Mouse (Mus musculus) midbrain, embryonic 12.5 days (tissue): ENCODE results near the gene Mettl1. TPM values are rescaled to one million over a fixed set of nuclear protein-coding genes. Genes with fewer than 3 reads are reported as not detected.
"Not testable (repeated sequence)": the region's sequence is repeated elsewhere in the genome, so short reads cannot be mapped to it uniquely, and the experiment has no call there.

Experiments used
- ATAC-seq: fragments of 200-750 bp; cut with Nextera tagmentation; 2 replicates; pipeline ENCODE4 v1.8.0; 2017; ENCODE audit warnings: low read depth, moderate TSS enrichment, moderate library complexity; ENCODE audit not compliant: low FRiP score
- H3K27ac ChIP-seq: fragments of 300-500 bp; sonication (generic); replicated peaks from 2 replicates; pipeline ENCODE4 v1.5.1; 2016; ENCODE audit warnings: mild to moderate bottlenecking
- H3K27me3 ChIP-seq: fragments of 300-500 bp; sonication (generic); 2 replicates; pipeline ENCODE4 v1.6.1; 2016; ENCODE audit warnings: mild to moderate bottlenecking
- H3K36me3 ChIP-seq: fragments of 300-500 bp; sonication (generic); 2 replicates; pipeline ENCODE4 v1.6.1; 2016
- H3K4me1 ChIP-seq: fragments of 300-500 bp; sonication (generic); 2 replicates; pipeline ENCODE4 v1.6.1; 2016
- H3K4me2 ChIP-seq: fragments of 300-500 bp; sonication (generic); replicated peaks from 2 replicates; pipeline ENCODE4 v1.6.1; 2016; ENCODE audit warnings: mild to moderate bottlenecking, moderate library complexity
- H3K4me3 ChIP-seq: fragments of 300-500 bp; sonication (generic); 2 replicates; pipeline ENCODE4 v1.5.1; 2016; ENCODE audit warnings: mild to moderate bottlenecking
- H3K9ac ChIP-seq: fragments of 300-500 bp; sonication (generic); replicated peaks from 2 replicates; pipeline ENCODE4 v1.6.1; 2016; ENCODE audit warnings: mild to moderate bottlenecking, moderate library complexity
- H3K9me3 ChIP-seq: fragments of 300-500 bp; sonication (generic); 2 replicates; pipeline ENCODE4 v1.6.1; 2016; ENCODE audit warnings: mild to moderate bottlenecking
- WGBS: fragments of 180-500 bp; shearing (Covaris S2); methylation state at CpG from one replicate; pipeline ENCODE4 v1.1.7; 2016; 5-methylcytosine and 5-hydroxymethylcytosine counted together
- polyA plus RNA-seq: library from polyadenylated mRNA; unstranded; fragments of >200 nt; fragmentation: Nextera tagmentation; extraction: Ambion mirVana; gene quantifications from 2 replicates; pipeline ENCODE4 v1.2.1, GENCODE M21; 2016

The Mettl1 gene
- polyA plus RNA-seq, 1 experiment from 2014 or later, result 33.1 TPM

DNA sequence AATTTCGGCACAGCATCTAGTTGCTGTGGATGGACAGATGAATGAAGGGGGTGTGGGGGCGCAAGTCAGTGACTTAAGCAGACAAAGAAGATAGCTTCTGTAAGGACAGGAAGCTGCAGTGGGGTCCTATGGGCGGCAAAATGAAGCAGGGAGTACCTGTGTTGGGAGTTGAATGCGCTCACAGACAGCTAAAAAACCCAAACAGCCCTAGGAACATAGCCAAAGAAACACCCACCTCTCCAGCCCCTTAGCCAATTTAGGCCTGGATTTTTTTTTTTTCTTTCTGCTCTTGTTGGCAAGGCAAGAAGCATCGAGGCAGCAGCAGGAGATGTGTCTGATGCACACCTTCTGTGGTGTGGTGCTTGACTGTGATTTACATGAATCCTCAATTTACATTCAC is 19.9 kb downstream of the Mettl1 start:
- Histone ChIP-seq H3K9me3 (no peaks in the 10 kb centered on the region), H3K4me2 (peak overlapping the region; percentile 96), H3K27me3 (peaks cover 5% of the 10 kb centered on the region; the same call in 1 of the 2 replicates), H3K27ac (peak overlapping the region; percentile 96), H3K4me3 (peak overlapping the region; percentile 97), H3K9ac (peak overlapping the region; percentile 99), H3K4me1 (peaks cover 46% of the 10 kb centered on the region), H3K36me3 (peaks cover 31% of the 10 kb centered on the region)
- ATAC-seq, result no peak
- 26% methylated on average over 5 of the region's 5 CpGs for WGBS

DNA sequence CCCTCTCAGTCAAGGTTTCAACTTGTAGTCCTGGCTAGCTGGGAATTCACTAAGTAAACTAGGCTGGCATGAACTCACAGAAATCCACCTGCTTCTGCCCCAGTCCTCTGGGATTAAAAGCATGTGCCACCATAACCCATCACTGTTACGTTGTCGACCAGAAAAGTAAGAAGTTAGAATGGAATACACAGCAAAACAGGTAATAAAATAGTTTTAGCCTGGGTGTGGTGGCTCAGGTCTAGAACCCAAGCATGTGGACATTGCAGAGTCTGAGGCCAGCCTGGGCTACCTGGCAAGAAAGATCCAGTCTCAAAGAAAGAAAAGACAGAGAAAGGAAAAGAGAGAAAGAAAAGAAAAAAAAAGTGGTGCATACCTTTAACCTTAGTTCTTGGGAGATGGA is 20.3 kb downstream of the Mettl1 start:
- Histone ChIP-seq H3K27me3 (peaks cover 5% of the 10 kb centered on the region; the same call in 1 of the 2 replicates), H3K27ac (peak overlapping the region; percentile 96), H3K4me3 (no peak overlapping the region), H3K4me2 (peak overlapping the region; percentile 96; the same call in 1 of the 2 replicates), H3K36me3 (peaks cover 31% of the 10 kb centered on the region), H3K9me3 (no peaks in the 10 kb centered on the region), H3K4me1 (peaks cover 48% of the 10 kb centered on the region), H3K9ac (no peak overlapping the region)
- ATAC-seq, result no peak
- 74% methylated on average over 2 of the region's 2 CpGs for WGBS

DNA sequence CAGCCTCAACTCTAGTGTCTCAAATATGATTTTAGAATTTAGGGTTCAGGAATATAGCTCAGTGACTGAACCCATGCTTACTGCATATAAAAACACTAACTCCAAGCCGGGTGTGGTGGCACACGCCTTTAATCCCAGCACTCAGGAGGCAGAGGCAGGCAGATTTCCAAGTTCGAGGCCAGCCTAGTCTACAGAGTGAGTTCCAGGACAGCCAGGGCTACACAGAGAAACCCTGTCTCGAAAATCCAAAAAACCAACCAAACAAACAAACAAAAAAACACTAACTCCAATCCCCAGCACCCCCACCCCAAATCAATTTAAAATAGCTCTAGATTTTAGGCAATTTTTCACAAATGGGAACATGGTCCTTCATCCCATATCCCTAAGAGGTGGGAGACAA is 20.9 kb downstream of the Mettl1 start:
- not testable (repeated sequence) for H3K4me2 ChIP-seq, H3K27me3 ChIP-seq, H3K4me3 ChIP-seq, ATAC-seq, H3K9ac ChIP-seq, H3K9me3 ChIP-seq, H3K27ac ChIP-seq
- peaks cover 31% of the 10 kb centered on the region for H3K36me3 ChIP-seq
- peaks cover 50% of the 10 kb centered on the region for H3K4me1 ChIP-seq
- 88% methylated on average over 4 of the region's 4 CpGs for WGBS

DNA sequence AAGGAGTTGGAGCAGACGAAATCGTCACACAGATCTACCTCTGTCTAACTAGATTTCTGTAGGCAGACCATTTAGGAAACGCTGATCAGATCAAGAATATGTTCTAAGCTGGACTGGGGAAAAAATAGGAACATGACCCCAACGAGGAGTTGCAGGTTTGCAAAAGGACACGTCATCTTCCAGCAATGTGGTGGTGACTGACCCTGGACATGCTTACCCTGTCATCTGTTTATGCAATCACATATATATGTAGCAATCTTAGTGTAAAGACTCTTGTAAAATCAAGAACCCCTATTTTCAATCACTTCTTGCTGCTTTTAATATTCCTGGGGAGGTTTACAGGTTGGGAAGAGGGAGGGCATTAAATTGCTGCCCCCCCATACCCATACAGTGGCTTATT is 21.3 kb downstream of the Mettl1 start:
- Histone ChIP-seq H3K4me1 (peaks cover 50% of the 10 kb centered on the region), H3K9me3 (no peaks in the 10 kb centered on the region), H3K27ac (peak overlapping the region; percentile 67), H3K36me3 (peaks cover 31% of the 10 kb centered on the region), H3K4me2 (no peak overlapping the region), H3K27me3 (peaks cover 5% of the 10 kb centered on the region; the same call in 1 of the 2 replicates), H3K9ac (no peak overlapping the region), H3K4me3 (no peak overlapping the region)
- ATAC-seq, result no peak
- 80% methylated on average over 5 of the region's 5 CpGs for WGBS

DNA sequence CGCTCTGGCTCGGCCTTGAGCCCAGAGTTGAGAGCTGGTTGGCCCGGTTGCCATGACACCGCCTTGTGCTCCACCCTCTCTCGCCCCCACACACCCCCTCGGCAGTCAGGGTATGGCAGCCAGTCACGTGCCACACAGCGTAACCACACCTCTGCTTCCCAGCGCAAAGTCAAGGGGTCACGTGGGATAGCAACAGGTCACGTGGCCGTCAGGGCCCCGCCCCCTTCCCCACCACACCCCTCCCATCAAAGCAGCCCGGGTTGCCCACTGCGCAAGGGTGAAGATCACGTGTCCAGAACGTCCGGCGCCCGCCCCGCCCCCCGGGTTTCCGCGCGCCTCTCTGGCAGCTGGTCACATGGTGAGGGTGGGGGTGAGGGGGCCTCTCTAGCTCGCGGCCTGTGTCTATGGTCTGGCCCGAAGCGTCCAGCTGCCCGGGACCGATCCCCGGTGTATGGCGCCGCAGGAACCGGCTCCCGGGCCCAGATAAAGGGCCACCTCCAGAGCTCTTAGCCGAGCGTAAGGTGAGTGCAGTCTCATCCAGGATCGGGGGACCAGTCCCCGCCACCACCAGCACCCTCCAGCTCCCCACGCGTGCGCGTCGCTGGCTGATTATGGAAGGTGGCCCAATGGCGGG is 22.1 kb downstream of the Mettl1 start, which contains the start of gene Cdk4:
Gene Cdk4, plus strand, starts transcription at position 296 of the 634 bp plus-strand sequence.
- H3K27ac ChIP-seq, result peak within 1 kb of the TSS; percentile 88
- H3K9me3 ChIP-seq, result no peaks in the 10 kb centered on the region
- peaks cover 5% of the 10 kb centered on the region; the same call in 1 of the 2 replicates for H3K27me3 ChIP-seq
- H3K36me3 ChIP-seq, result peaks cover 38% of the 10 kb centered on the region
- ATAC-seq, result peak; percentile 90
- peak within 1 kb of the TSS; percentile 75 for H3K4me2 ChIP-seq
- H3K9ac ChIP-seq, result peak within 1 kb of the TSS; percentile 98
- H3K4me1 ChIP-seq, result peaks cover 51% of the 10 kb centered on the region
- peak within 1 kb of the TSS; percentile 92 for H3K4me3 ChIP-seq
- under 1% methylated on average over 46 of the region's 46 CpGs for WGBS

DNA sequence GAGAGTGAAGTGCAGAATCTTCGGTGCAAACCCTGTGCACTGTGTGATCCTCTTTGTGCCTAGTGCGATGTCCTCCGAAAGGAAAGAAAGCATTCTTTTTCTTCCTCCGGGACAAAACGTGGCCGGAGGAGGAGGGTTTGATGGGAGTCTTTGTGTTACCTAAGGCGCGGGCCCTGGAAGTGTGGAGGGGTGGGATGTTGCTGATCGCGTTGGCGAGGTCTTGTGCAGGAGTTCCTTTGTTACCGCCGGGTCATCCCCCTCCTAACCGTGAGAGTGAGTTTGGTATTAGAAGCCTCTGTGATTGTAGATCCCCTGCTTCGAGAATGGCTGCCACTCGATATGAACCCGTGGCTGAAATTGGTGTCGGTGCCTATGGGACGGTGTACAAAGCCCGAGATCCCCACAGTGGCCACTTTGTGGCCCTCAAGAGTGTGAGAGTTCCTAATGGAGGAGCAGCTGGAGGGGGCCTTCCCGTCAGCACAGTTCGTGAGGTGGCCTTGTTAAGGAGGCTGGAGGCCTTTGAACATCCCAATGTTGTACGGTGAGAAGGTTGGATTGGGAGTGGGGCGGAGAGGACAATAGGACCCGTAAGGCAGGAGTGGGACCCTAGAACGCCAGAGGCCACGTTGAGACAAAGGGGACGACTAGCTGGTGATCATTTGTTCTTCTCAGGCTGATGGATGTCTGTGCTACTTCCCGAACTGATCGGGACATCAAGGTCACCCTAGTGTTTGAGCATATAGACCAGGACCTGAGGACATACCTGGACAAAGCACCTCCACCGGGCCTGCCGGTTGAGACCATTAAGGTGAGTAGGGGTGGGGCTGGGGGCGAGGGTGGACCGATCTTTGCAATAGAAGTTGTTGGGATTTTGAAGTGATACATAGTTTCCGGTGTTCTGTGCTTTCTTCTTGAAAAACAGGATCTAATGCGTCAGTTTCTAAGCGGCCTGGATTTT is 23.0 kb downstream of the Mettl1 start:
- Histone ChIP-seq H3K4me3 (peak overlapping the region; percentile 92), H3K9ac (peak overlapping the region; percentile 98), H3K36me3 (peaks cover 43% of the 10 kb centered on the region), H3K4me2 (peak overlapping the region; percentile 75), H3K27me3 (peaks cover 5% of the 10 kb centered on the region; the same call in 1 of the 2 replicates), H3K4me1 (peaks cover 51% of the 10 kb centered on the region), H3K9me3 (no peaks in the 10 kb centered on the region), H3K27ac (peak overlapping the region; percentile 88)
- WGBS, result 15% methylated on average over 37 of the region's 37 CpGs
- peak; percentile 4 for ATAC-seq

DNA sequence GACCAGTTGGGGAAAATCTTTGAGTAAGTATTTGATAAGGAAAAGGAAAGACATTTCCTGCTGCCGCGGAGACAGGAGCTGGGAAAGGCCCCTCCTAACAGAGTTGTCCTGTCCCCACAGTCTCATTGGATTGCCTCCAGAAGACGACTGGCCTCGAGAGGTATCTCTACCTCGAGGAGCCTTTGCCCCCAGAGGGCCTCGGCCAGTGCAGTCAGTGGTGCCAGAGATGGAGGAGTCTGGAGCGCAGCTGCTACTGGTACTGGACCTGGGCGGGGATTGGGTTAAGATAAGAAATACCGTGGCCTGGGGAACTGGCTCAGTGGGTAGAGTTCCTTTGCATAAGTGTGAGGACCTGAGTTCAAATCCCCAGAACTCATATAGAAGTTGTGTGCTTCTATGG is 24.8 kb downstream of the Mettl1 start:
- Histone ChIP-seq H3K36me3 (peaks cover 43% of the 10 kb centered on the region), H3K27ac (0 out of 2 replicates have a peak overlapping the region, but pooled peaks have one; percentile 20), H3K4me3 (0 out of 2 replicates have a peak overlapping the region, but pooled peaks have one; percentile 9), H3K9ac (no peak overlapping the region), H3K27me3 (peaks cover 5% of the 10 kb centered on the region; the same call in 1 of the 2 replicates), H3K4me1 (peaks cover 50% of the 10 kb centered on the region), H3K4me2 (no peak overlapping the region; the same call in 1 of the 2 replicates), H3K9me3 (no peaks in the 10 kb centered on the region)
- 90% methylated on average over 9 of the region's 9 CpGs for WGBS
- ATAC-seq, result no peak

DNA sequence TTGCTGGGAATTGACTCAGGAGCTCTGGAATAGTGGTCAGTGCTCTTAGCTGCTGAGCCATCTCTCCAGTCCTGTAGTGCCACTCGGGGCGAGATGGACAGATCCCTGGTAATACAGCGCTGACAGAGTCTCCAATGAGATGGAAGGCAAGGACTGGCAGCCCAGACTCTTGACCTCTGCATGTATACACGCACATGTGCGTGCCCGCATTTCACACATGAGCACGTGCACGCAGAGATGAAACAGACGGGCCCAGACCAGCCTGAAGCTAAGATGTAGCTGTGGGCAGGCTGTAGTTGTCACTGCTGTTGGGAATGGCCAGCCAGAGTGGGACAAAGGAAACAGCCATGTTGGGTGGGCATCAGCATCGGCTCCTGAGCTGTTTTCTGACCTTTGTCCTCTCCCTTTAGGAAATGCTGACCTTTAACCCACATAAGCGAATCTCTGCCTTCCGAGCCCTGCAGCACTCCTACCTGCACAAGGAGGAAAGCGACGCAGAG is 25.4 kb downstream of the Mettl1 start:
- Histone ChIP-seq H3K4me3 (no peak overlapping the region), H3K4me1 (peaks cover 49% of the 10 kb centered on the region), H3K27ac (0 out of 2 replicates have a peak overlapping the region, but pooled peaks have one; percentile 26)

DNA sequence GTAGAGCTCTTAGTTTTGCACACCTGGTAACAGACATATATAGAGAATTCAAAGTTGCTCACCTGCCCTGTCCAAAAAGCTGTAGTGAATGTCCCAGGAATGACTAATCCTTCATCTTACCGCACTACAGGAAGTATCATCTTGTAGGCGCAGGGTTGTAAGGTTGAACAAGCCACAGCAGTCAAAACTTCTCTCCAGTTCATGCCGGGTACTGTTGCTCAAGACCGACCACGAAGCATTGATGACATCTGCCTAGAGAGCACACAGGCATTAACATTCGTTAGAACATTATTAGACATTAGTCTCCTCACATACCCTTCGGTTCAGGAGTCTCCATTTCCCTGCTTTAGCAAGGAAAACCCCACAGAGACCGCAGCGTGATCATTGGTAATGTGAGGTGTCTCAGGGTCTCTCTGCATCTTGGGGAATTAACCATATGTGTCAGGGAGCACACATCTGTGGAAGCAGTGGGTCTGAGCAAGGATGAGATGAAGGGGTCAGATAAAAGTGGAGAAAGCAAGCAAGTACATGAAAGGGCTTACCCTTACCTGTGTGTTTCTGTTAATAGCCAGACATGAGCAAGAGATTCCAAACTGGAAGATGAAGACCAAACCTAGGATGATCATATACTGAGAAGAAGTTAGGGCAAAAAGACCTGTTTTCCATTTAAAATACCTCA is 27.3 kb downstream of the Mettl1 start:
- H3K36me3 ChIP-seq, result peaks cover 43% of the 10 kb centered on the region
- WGBS, result 84% methylated on average over 9 of the region's 9 CpGs
- H3K27ac ChIP-seq, result peak overlapping the region; percentile 89
- no peak for ATAC-seq
- H3K4me3 ChIP-seq, result peak overlapping the region; percentile 61
- H3K4me2 ChIP-seq, result peak overlapping the region; percentile 76
- no peaks in the 10 kb centered on the region for H3K27me3 ChIP-seq
- no peaks in the 10 kb centered on the region for H3K9me3 ChIP-seq
- peaks cover 41% of the 10 kb centered on the region for H3K4me1 ChIP-seq
- peak overlapping the region; percentile 60; the same call in 1 of the 2 replicates for H3K9ac ChIP-seq

More for the DNA sequence above, 25.4 kb downstream of the Mettl1 start:
- Histone ChIP-seq H3K9ac (no peak overlapping the region), H3K27me3 (peaks cover 1% of the 10 kb centered on the region; the same call in 1 of the 2 replicates), H3K36me3 (peaks cover 43% of the 10 kb centered on the region), H3K4me2 (no peak overlapping the region), H3K9me3 (no peaks in the 10 kb centered on the region)
- ATAC-seq, result no peak
- 91% methylated on average over 14 of the region's 14 CpGs for WGBS

DNA sequence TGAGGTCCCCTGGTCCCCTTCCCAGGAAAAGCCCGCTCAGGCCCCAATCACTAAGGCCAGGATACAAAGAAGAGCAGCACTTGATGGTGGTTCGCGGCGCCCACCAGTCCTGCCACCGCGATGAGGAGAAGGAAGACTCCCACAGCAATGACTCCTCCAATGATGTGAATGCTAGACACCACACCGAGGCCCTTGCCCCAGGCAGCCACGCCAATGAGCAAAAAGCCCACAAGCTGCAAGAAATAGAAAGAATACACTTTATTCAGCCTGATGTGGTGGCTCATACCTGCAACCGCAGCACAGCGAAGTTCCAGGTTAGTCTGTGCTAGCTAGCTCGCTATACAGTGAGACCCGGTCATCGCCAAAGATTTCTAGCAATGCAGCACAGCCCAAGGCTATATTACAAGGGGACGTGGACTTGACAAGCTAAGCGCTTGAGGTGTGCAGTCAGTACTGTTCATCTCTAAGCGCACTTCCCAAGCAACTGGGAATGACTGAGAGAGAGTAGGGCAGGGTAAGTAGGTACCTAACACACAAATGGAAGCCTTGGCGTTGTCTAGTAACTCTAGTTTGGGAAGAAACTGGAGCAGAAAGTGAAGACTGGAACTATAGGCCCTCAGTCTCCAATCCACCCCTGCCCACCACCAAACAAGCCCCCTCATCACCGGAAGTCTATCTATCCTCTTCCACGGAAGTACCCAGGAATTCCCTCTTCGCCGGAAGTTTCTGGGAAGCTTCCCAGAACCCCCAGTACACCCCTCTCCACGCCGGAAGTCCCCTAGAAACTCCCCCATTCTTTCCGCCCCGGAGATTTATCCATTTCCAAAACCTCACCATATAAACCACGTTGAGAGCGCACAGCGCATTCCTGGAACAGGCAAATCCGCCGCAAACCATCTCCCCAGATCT is 28.3 kb downstream of the Mettl1 start:
- peak; percentile 75 for ATAC-seq
- no peaks in the 10 kb centered on the region for H3K27me3 ChIP-seq
- peak overlapping the region; percentile 61 for H3K4me3 ChIP-seq
- peak overlapping the region; percentile 76 for H3K4me2 ChIP-seq
- WGBS, result 9% methylated on average over 30 of the region's 30 CpGs
- H3K36me3 ChIP-seq, result peaks cover 43% of the 10 kb centered on the region
- H3K9ac ChIP-seq, result peak overlapping the region; percentile 60
- peak overlapping the region; percentile 89 for H3K27ac ChIP-seq
- peaks cover 41% of the 10 kb centered on the region for H3K4me1 ChIP-seq
- H3K9me3 ChIP-seq, result no peaks in the 10 kb centered on the region
